In the genomic region with DNA sequence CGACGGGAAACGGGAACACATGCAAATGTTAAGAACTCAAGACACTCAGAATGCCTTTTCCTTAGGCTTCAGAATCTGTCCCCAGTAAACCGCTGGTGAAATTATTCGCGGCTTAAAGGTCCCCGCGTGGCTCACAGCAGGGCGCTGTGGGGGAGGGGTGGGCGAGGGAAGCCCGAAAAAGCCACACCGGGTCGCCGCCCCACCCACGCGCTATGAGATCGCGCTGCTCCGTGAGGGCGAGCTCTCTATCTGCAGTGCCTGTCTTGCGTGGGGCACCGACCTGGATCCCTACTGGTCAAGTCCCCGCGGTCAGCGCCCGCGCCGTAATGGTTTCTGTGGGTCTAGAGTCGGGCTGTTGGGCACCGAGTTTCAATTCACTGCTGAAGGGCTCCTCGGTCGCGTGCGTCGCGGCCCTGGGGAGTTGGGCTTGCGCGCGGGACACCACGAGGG, we compare ENCODE assay signal across 8 mouse cellular contexts. TPM values are rescaled to one million over a fixed set of nuclear protein-coding genes. Genes with fewer than 3 reads are reported as not detected.
A peak's percentile ranks its signal among the peaks of the same experiment; 100 is the strongest.
DNase-seq lines count a peak whose midpoint lies in the region; ATAC-seq and TF ChIP-seq lines count a peak whose summit lies in the region.

No protein-coding gene starts in this region.

- DNase-seq in ovary, postnatal 10 days (ENCODE audit: low spot score), result peak; percentile 13
- no peak for DNase-seq in ovary, adult 18-20 months (ENCODE audit: low spot score)
- peak; percentile 65 for DNase-seq in forebrain, embryonic 10.5 days (ENCODE audit: extremely low spot score, low spot score)
- DNase-seq in hindbrain, postnatal 0 days (ENCODE audit: low spot score), result peak; percentile 68
- peak; percentile 59 for DNase-seq in left cerebral cortex, postnatal 4 days
- DNase-seq in yolk sac, embryonic 10.5 days (ENCODE audit: low spot score), result peak; percentile 29
- DNase-seq in T-cell, adult 2 months (ENCODE audit: low spot score), result no peak

- ATAC-seq in hindbrain, postnatal 0 days, result no peak
- ATAC-seq in midbrain, embryonic 15.5 days (replicated peaks), result no peak

- H3K27me3 ChIP-seq in forebrain, embryonic 10.5 days (ENCODE audit: poor library complexity, severe bottlenecking), result no peaks in the 10 kb centered on the region
- H3K27me3 ChIP-seq in hindbrain, postnatal 0 days (ENCODE audit: insufficient read depth, low read length), result no peaks in the 10 kb centered on the region
- H3K27me3 ChIP-seq in midbrain, embryonic 15.5 days (replicated peaks), result no peaks in the 10 kb centered on the region

- H3K27ac ChIP-seq in forebrain, embryonic 10.5 days, result peak overlapping the region; percentile 99
- peak overlapping the region; percentile 93 for H3K27ac ChIP-seq in hindbrain, postnatal 0 days
- peak overlapping the region; percentile 96 for H3K27ac ChIP-seq in midbrain, embryonic 15.5 days

- H3K9ac ChIP-seq in hindbrain, postnatal 0 days (replicated peaks; ENCODE audit: low read length), result peak overlapping the region; percentile 89
- peak overlapping the region; percentile 99 for H3K9ac ChIP-seq in midbrain, embryonic 15.5 days

- 0% methylated on average over 40 of the region's 40 CpGs for WGBS in forebrain, embryonic 10.5 days
- WGBS in hindbrain, postnatal 0 days, result under 1% methylated on average over 37 of the region's 40 CpGs
- WGBS in midbrain, embryonic 15.5 days, result 1% methylated on average over 40 of the region's 40 CpGs

- TF ChIP-seq CTCF in hindbrain, postnatal 0 days (IDR thresholded peaks at IDR 0.05; ENCODE audit: low read depth), result no peak

- intact Hi-C loops in left cerebral cortex, postnatal 4 days (cut with DNase I), result loop anchor here (2.0 to 10.0 kb wide), 6 partner anchors 184 to 806 kb away; no protein-coding TSS in a partner anchor

- H3K9me3 ChIP-seq in forebrain, embryonic 10.5 days, result no peaks in the 10 kb centered on the region
- H3K9me3 ChIP-seq in hindbrain, postnatal 0 days (ENCODE audit: low read length), result no peaks in the 10 kb centered on the region
- H3K9me3 ChIP-seq in midbrain, embryonic 15.5 days, result no peaks in the 10 kb centered on the region

- H3K4me1 ChIP-seq in forebrain, embryonic 10.5 days, result peaks cover 27% of the 10 kb centered on the region
- H3K4me1 ChIP-seq in hindbrain, postnatal 0 days (ENCODE audit: insufficient read depth, low read length), result peaks cover 5% of the 10 kb centered on the region; the same call in 1 of the 2 replicates
- H3K4me1 ChIP-seq in midbrain, embryonic 15.5 days, result peaks cover 26% of the 10 kb centered on the region

- peaks cover 62% of the 10 kb centered on the region for H3K36me3 ChIP-seq in forebrain, embryonic 10.5 days (replicated peaks)
- H3K36me3 ChIP-seq in hindbrain, postnatal 0 days (ENCODE audit: insufficient read depth, low read length), result no peaks in the 10 kb centered on the region
- no peaks in the 10 kb centered on the region for H3K36me3 ChIP-seq in midbrain, embryonic 15.5 days (replicated peaks)

- H3K4me2 ChIP-seq in hindbrain, postnatal 0 days (ENCODE audit: low read depth, low read length), result peak overlapping the region; percentile 72
- H3K4me2 ChIP-seq in midbrain, embryonic 15.5 days, result peak overlapping the region; percentile 67

- peak overlapping the region; percentile 89 for H3K4me3 ChIP-seq in forebrain, embryonic 10.5 days
- peak overlapping the region; percentile 97 for H3K4me3 ChIP-seq in hindbrain, postnatal 0 days (ENCODE audit: low read length)
- peak overlapping the region; percentile 82 for H3K4me3 ChIP-seq in midbrain, embryonic 15.5 days

RNA-seq across cellular contexts. Expression of a gene that starts 3.6 kb away (rescaled TPM):
- 256 and 262 TPM in 2 replicates for polyA plus RNA-seq in forebrain, embryonic 10.5 days (2016; fragmentation: Nextera tagmentation; extraction: Ambion mirVana)
- 95.5 and 101 TPM in 2 replicates for total RNA-seq in hindbrain, postnatal 0 days (2014; rRNA removed)
- 92.9 and 97.8 TPM in 2 replicates for polyA plus RNA-seq in hindbrain, postnatal 0 days (2015; fragmentation: Nextera tagmentation; extraction: Ambion mirVana)
- 100 to 1,000 TPM; 194 to 222 TPM for total RNA-seq in left cerebral cortex, postnatal 4 days (2021)
- 467 and 470 TPM in 2 replicates for polyA plus RNA-seq in midbrain, embryonic 15.5 days (2015; fragmentation: Nextera tagmentation; extraction: Ambion mirVana)

Comparison
In these comparisons a context has a peak if more than half of its experiments do, and no peak if none do; other contexts are left out.
1. DNase-seq: peak in ovary, postnatal 10 days (single experiment), forebrain, embryonic 10.5 days (single experiment), hindbrain, postnatal 0 days (single experiment), left cerebral cortex, postnatal 4 days (single experiment) and yolk sac, embryonic 10.5 days (single experiment); none in ovary, adult 18-20 months (single experiment) and T-cell, adult 2 months (single experiment).
2. Peak in every context shown above with its lines, with median percentiles within 50 percentile points of each other: H3K27ac ChIP-seq and H3K4me3 ChIP-seq.